Mouse (Mus musculus) gastrocnemius, postnatal 25 days (tissue): ENCODE measurements around the gene Slc25a21. TPM values are rescaled to one million over a fixed set of nuclear protein-coding genes. Genes with fewer than 3 reads are reported as not detected.

Experiments used
- DNase-seq: peaks from one replicate; pipeline ENCODE4 v3.0.0; 2022
- total RNA-seq, 2 experiments: library from RNA; stranded (reverse); gene quantifications; 1 replicate in 1 of 2; 2 replicates in 1 of 2; pipeline ENCODE4 v1.2.3; 2021

The Slc25a21 gene
- total RNA-seq, 2 experiments from 2014 or later, result 0.27 to 0.38 TPM

GRCm38 (mm10) chr12:56767474-56767873 lies 429.8 kb downstream of the Slc25a21 start:
- DNase-seq, result no peak

GRCm38 (mm10) chr12:56737104-56737503 lies 460.2 kb downstream of the Slc25a21 start:
- no peak for DNase-seq

GRCm38 (mm10) chr12:56727631-56728030 lies 469.6 kb downstream of the Slc25a21 start:
- DNase-seq, result no peak

GRCm38 (mm10) chr12:56718707-56719051 lies 478.6 kb downstream of the Slc25a21 start:
- no peak for DNase-seq

GRCm38 (mm10) chr12:56717971-56718706 lies 479.1 kb downstream of the Slc25a21 start:
- DNase-seq, result no peak

GRCm38 (mm10) chr12:56701004-56701403 lies 496.3 kb downstream of the Slc25a21 start:
- no peak for DNase-seq

- DNase-seq, result no peak
Measured at GRCm38 (mm10) chr12:56699915-56700900, 497.1 kb downstream of the Slc25a21 start.

- DNase-seq, result no peak
Measured at GRCm38 (mm10) chr12:56699351-56699750, 497.9 kb downstream of the Slc25a21 start.

- no peak for DNase-seq
Measured at GRCm38 (mm10) chr12:56698191-56698980, 498.9 kb downstream of the Slc25a21 start.

- DNase-seq, result no peak
Measured at GRCm38 (mm10) chr12:56697785-56698184, 499.5 kb downstream of the Slc25a21 start.

GRCm38 (mm10) chr12:56697011-56697740 lies 500.1 kb downstream of the Slc25a21 start:
- DNase-seq, result no peak

- no peak for DNase-seq
Measured at GRCm38 (mm10) chr12:56696174-56697010, 500.9 kb downstream of the Slc25a21 start.

- DNase-seq, result peak; percentile 54
Measured at GRCm38 (mm10) chr12:56695358-56696173, 501.7 kb downstream of the Slc25a21 start.

- DNase-seq, result no peak
Measured at GRCm38 (mm10) chr12:56694936-56695335, 502.3 kb downstream of the Slc25a21 start.

- DNase-seq, result no peak
Measured at GRCm38 (mm10) chr12:56694361-56694760, 502.9 kb downstream of the Slc25a21 start.

GRCm38 (mm10) chr12:56693411-56694098 lies 503.7 kb downstream of the Slc25a21 start:
- DNase-seq, result no peak

GRCm38 (mm10) chr12:56692536-56692935 lies 504.7 kb downstream of the Slc25a21 start:
- DNase-seq, result no peak

GRCm38 (mm10) chr12:56691427-56692079 lies 505.7 kb downstream of the Slc25a21 start, which contains the start of gene Pax9:
Gene Pax9 (plus strand): TSS chr12:56691767.
- no peak for DNase-seq
